Comparison of ENCODE assay signal across 8 mouse cellular contexts in genomic region chr17:87609538-87610200, GRCm38 (mm10). TPM values are rescaled to one million over a fixed set of nuclear protein-coding genes. Genes with fewer than 3 reads are reported as not detected.
DNase-seq lines count a peak whose midpoint lies in the region; ATAC-seq lines count a peak whose summit lies in the region.

No protein-coding gene starts in this region.

- DNase-seq in retina, embryonic 14.5 days (ENCODE audit: low spot score) = peak; percentile 38
- DNase-seq in retina, postnatal 1 day = no peak
- DNase-seq in forebrain, embryonic 11.5 days (ENCODE audit: low spot score) = no peak
- DNase-seq in kidney, adult 9 months = peak; percentile 24
- DNase-seq in mesoderm, embryonic 11.5 days (ENCODE audit: low read depth, low spot score) = peak; percentile 25
- DNase-seq in thymus, postnatal 0 days (ENCODE audit: low spot score) = no peak
- DNase-seq in left cerebral cortex, adult 8-10 months (ENCODE audit: low spot score in 2 of 2) = no peak
- DNase-seq in cerebellum, postnatal 10 days = no peak

- H3K27ac ChIP-seq in forebrain, embryonic 11.5 days (ENCODE audit: low read depth, low read length) = no peak overlapping the region

- no peak for ATAC-seq in forebrain, embryonic 11.5 days (replicated peaks; ENCODE audit: low FRiP score)

- H3K4me3 ChIP-seq in forebrain, embryonic 11.5 days (ENCODE audit: low read depth, low read length) = peak overlapping the region; percentile 15; the same call in 1 of the 2 replicates

- peak overlapping the region; percentile 42 for H3K4me2 ChIP-seq in forebrain, embryonic 11.5 days (ENCODE audit: low read depth, low read length, severe bottlenecking)

- H3K9me3 ChIP-seq in forebrain, embryonic 11.5 days (ENCODE audit: control insufficient read depth, low read length) = no peaks in the 10 kb centered on the region

- no peaks in the 10 kb centered on the region for H3K27me3 ChIP-seq in forebrain, embryonic 11.5 days (ENCODE audit: control insufficient read depth, insufficient read depth, low read length)

- peak overlapping the region; percentile 14; the same call in 1 of the 2 replicates for H3K9ac ChIP-seq in forebrain, embryonic 11.5 days (ENCODE audit: low read length)

- peaks cover 8% of the 10 kb centered on the region; the same call in 1 of the 2 replicates for H3K4me1 ChIP-seq in forebrain, embryonic 11.5 days (replicated peaks; ENCODE audit: control insufficient read depth, insufficient read depth, low read length)

- H3K36me3 ChIP-seq in forebrain, embryonic 11.5 days (ENCODE audit: control insufficient read depth, insufficient read depth, low read length) = no peaks in the 10 kb centered on the region

- WGBS in forebrain, embryonic 11.5 days = 42% methylated on average over 27 of the region's 27 CpGs

RNA-seq across cellular contexts. Expression of gene Epcam, which starts 26.1 kb away (rescaled TPM):
- polyA plus RNA-seq in forebrain, embryonic 11.5 days (2014; fragmentation: Nextera tagmentation; extraction: Ambion mirVana) = 18.6 and 20.4 TPM in 2 replicates
- polyA plus RNA-seq in thymus, postnatal 0 days (2015; fragmentation: Nextera tagmentation; extraction: Ambion mirVana) = 95.8 and 102 TPM in 2 replicates
- total RNA-seq in left cerebral cortex, adult 8-10 months (2022) = under 1 TPM in 2 of 4 experiments, not detected in 2; 0.25 to 0.27 TPM

Comparison
In these comparisons a context has a peak if more than half of its experiments do, and no peak if none do; other contexts are left out.
1. DNase-seq: peak in retina, embryonic 14.5 days (single experiment), kidney, adult 9 months (single experiment) and mesoderm, embryonic 11.5 days (single experiment); none in retina, postnatal 1 day (single experiment), forebrain, embryonic 11.5 days (single experiment), thymus, postnatal 0 days (single experiment), left cerebral cortex, adult 8-10 months (0 of 2) and cerebellum, postnatal 10 days (0 of 2).